Mouse (Mus musculus): ENCODE data around the gene Fars2. TPM values are rescaled to one million over a fixed set of nuclear protein-coding genes. Genes with fewer than 3 reads are reported as not detected.

The Fars2 gene
- polyA plus RNA-seq, 1 experiment from 2014 or later, result 25.2 TPM

GRCm38 (mm10) chr13:36469412-36470125, 352.4 kb downstream of the Fars2 start:
- no peaks in the 10 kb centered on the region for H3K9me3 ChIP-seq (replicated peaks)
- H3K4me3 ChIP-seq, result no peak overlapping the region
- 85% methylated on average over 2 of the region's 2 CpGs for WGBS
- no peaks in the 10 kb centered on the region for H3K27me3 ChIP-seq (ENCODE audit: low read depth, poor library complexity, severe bottlenecking)
- peaks cover 4% of the 10 kb centered on the region; the same call in 1 of the 2 replicates for H3K4me1 ChIP-seq
- no peak for DNase-seq (ENCODE audit: low spot score)
- H3K36me3 ChIP-seq, result no peaks in the 10 kb centered on the region
- H3K27ac ChIP-seq (replicated peaks), result no peak overlapping the region

GRCm38 (mm10) chr13:36477648-36478047, 360.4 kb downstream of the Fars2 start:
- Histone ChIP-seq H3K4me1 (no peaks in the 10 kb centered on the region), H3K4me3 (no peak overlapping the region), H3K36me3 (no peaks in the 10 kb centered on the region), H3K27ac (replicated peaks) (no peak overlapping the region), H3K27me3 (ENCODE audit: low read depth, poor library complexity, severe bottlenecking) (no peaks in the 10 kb centered on the region), H3K9me3 (replicated peaks) (no peaks in the 10 kb centered on the region)
- no peak for DNase-seq (ENCODE audit: low spot score)
- WGBS, result 83% methylated on average over 5 of the region's 5 CpGs

DNA sequence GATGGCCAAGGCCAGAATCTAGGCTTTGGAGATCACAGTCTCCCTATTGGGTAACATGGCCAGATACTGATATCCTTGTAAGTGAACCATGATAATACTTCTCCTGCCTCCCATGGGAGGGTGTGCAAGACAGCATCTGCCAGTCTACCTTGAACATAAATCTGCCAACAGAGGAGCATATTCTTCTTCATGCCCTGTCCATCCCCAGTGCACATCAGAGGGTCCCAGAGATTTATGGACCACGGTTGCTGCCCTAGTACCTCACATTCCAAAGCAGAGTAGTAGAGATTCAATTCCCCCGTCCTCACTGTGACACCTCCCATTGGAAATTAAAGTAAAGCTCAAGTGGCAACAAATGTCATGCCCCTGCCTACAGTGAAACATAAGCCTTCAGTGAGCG, 361.0 kb downstream of the Fars2 start:
- H3K4me3 ChIP-seq, result no peak overlapping the region
- no peak for DNase-seq (ENCODE audit: low spot score)
- H3K4me1 ChIP-seq, result no peaks in the 10 kb centered on the region
- no peaks in the 10 kb centered on the region for H3K36me3 ChIP-seq
- WGBS, result 89% methylated on average over 3 of the region's 3 CpGs
- H3K27ac ChIP-seq (replicated peaks), result no peak overlapping the region
- H3K27me3 ChIP-seq (ENCODE audit: low read depth, poor library complexity, severe bottlenecking), result no peaks in the 10 kb centered on the region
- H3K9me3 ChIP-seq (replicated peaks), result no peaks in the 10 kb centered on the region

DNA sequence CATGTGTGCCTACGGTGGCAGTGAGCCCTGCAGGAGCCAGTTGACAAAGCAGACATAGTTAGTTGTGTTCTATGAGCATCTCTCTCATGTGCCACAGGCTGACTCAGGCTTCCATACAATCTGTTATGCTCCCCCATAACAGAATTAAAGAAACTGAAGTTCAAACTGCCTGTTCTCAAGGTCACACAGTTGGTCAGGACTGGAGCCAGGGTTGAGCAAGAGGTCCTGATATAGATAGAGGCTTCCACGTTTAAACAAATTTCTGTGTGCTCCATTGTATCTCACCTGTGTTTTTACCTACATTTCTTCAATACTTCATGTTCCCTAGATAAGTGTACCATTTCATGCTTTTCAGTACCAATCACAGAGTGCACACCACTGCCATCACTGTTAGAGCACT, 362.9 kb downstream of the Fars2 start:
- no peaks in the 10 kb centered on the region for H3K27me3 ChIP-seq (ENCODE audit: low read depth, poor library complexity, severe bottlenecking)
- H3K36me3 ChIP-seq, result no peaks in the 10 kb centered on the region
- WGBS, result 90% methylated on average over 2 of the region's 2 CpGs
- no peak overlapping the region for H3K27ac ChIP-seq (replicated peaks)
- no peaks in the 10 kb centered on the region for H3K4me1 ChIP-seq
- H3K9me3 ChIP-seq (replicated peaks), result no peaks in the 10 kb centered on the region
- DNase-seq (ENCODE audit: low spot score), result no peak
- no peak overlapping the region for H3K4me3 ChIP-seq

GRCm38 (mm10) chr13:36484391-36484790, 367.2 kb downstream of the Fars2 start:
- no peak for DNase-seq (ENCODE audit: low spot score)
- H3K27ac ChIP-seq (replicated peaks), result no peak overlapping the region
- no peaks in the 10 kb centered on the region for H3K4me1 ChIP-seq
- no peak overlapping the region for H3K4me3 ChIP-seq
- H3K9me3 ChIP-seq (replicated peaks), result no peaks in the 10 kb centered on the region
- H3K27me3 ChIP-seq (ENCODE audit: low read depth, poor library complexity, severe bottlenecking), result no peaks in the 10 kb centered on the region
- 97% methylated on average over 2 of the region's 2 CpGs for WGBS
- no peaks in the 10 kb centered on the region for H3K36me3 ChIP-seq

GRCm38 (mm10) chr13:36486756-36487155, 369.5 kb downstream of the Fars2 start:
- Histone ChIP-seq H3K9me3 (replicated peaks) (no peaks in the 10 kb centered on the region), H3K36me3 (no peaks in the 10 kb centered on the region), H3K4me1 (peaks cover 12% of the 10 kb centered on the region), H3K27ac (replicated peaks) (no peak overlapping the region), H3K27me3 (ENCODE audit: low read depth, poor library complexity, severe bottlenecking) (no peaks in the 10 kb centered on the region), H3K4me3 (no peak overlapping the region)
- DNase-seq (ENCODE audit: low spot score), result no peak
- WGBS, result 91% methylated on average over 11 of the region's 11 CpGs

- 67% methylated on average over 2 of the region's 2 CpGs for WGBS
- H3K9me3 ChIP-seq (replicated peaks), result no peaks in the 10 kb centered on the region
- H3K4me3 ChIP-seq, result no peak overlapping the region
- peaks cover 12% of the 10 kb centered on the region for H3K4me1 ChIP-seq
- H3K27me3 ChIP-seq (ENCODE audit: low read depth, poor library complexity, severe bottlenecking), result no peaks in the 10 kb centered on the region
- H3K27ac ChIP-seq (replicated peaks), result no peak overlapping the region
- no peaks in the 10 kb centered on the region for H3K36me3 ChIP-seq
- no peak for DNase-seq (ENCODE audit: low spot score)
Measured at GRCm38 (mm10) chr13:36489365-36489764, 372.2 kb downstream of the Fars2 start.

DNA sequence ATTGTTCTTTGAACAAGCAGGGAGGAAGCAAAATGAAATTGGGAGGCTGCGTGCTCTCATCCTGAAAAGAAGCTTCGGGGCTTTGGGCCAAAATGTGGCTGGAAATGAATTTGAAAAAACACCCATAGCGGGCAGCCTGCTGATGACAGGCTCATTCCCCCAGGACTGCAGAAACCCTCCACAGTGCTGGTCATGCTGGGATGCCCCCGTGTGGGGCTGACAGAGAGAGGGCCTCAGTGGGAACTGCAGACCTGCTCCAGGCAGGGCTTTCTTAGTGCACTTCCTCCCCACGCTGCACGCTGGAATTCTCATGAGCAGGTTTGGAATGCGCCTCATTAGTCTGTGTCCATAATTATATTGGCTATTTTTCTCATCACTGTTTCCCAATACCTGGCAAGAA, 373.4 kb downstream of the Fars2 start:
- Histone ChIP-seq H3K9me3 (replicated peaks) (no peaks in the 10 kb centered on the region), H3K4me3 (no peak overlapping the region), H3K4me1 (peaks cover 12% of the 10 kb centered on the region), H3K27ac (replicated peaks) (0 out of 2 replicates have a peak overlapping the region, but pooled peaks have one; percentile 33), H3K36me3 (no peaks in the 10 kb centered on the region), H3K27me3 (ENCODE audit: low read depth, poor library complexity, severe bottlenecking) (no peaks in the 10 kb centered on the region)
- DNase-seq (ENCODE audit: low spot score), result no peak
- 71% methylated on average over 7 of the region's 7 CpGs for WGBS

- DNase-seq (ENCODE audit: low spot score), result no peak
- Histone ChIP-seq H3K4me1 (peaks cover 12% of the 10 kb centered on the region), H3K4me3 (no peak overlapping the region), H3K27me3 (ENCODE audit: low read depth, poor library complexity, severe bottlenecking) (no peaks in the 10 kb centered on the region), H3K9me3 (replicated peaks) (no peaks in the 10 kb centered on the region), H3K36me3 (no peaks in the 10 kb centered on the region), H3K27ac (replicated peaks) (no peak overlapping the region)
- WGBS, result 85% methylated on average over 3 of the region's 3 CpGs
Measured at GRCm38 (mm10) chr13:36492397-36492796, 375.2 kb downstream of the Fars2 start.

GRCm38 (mm10) chr13:36493294-36493693, 376.1 kb downstream of the Fars2 start:
- no peaks in the 10 kb centered on the region for H3K9me3 ChIP-seq (replicated peaks)
- no peak overlapping the region for H3K4me3 ChIP-seq
- DNase-seq (ENCODE audit: low spot score), result no peak
- no peaks in the 10 kb centered on the region for H3K27me3 ChIP-seq (ENCODE audit: low read depth, poor library complexity, severe bottlenecking)
- H3K4me1 ChIP-seq, result peaks cover 12% of the 10 kb centered on the region
- H3K27ac ChIP-seq (replicated peaks), result no peak overlapping the region
- WGBS, result 88% methylated on average over 2 of the region's 2 CpGs
- no peaks in the 10 kb centered on the region for H3K36me3 ChIP-seq

DNA sequence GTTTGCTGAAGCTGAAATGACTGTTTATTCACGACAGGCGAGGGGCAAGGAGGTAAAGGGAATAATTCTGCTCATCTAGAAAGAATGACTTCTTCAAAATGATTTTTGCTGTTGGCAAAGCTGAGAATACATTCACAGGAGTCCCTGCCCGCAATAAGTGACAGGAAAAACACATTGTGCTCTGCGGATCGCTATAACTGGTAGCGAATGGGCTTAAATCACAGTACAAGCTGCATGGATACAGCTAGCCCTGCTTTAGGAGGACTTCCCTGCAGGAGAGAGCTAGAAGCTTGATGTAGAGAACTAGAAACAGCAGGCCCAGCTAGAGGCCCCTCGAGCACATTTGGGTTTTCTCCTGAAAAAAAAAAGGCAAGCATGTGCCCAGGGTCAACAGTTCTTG, 376.6 kb downstream of the Fars2 start:
- 90% methylated on average over 7 of the region's 7 CpGs for WGBS

DNA sequence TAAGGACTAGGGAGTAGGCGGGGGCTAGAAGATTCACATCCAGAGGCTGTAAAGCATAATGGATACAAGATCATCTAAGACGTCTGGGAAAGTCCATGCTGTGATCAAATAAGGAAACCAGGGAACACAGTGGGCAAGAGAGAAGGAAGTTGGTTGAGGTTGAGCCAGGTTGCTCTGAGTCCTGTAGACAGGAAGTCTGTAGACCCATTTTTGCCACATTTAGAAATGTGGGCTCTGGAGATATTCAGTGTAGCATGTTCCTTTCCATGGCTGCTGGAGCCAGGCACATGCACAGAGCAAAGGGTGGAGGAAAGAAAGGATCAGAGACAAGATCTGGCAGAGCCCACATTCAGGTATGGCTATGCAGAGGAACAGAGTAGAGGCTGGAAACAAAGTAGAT, 378.8 kb downstream of the Fars2 start:
- H3K4me1 ChIP-seq, result peaks cover 8% of the 10 kb centered on the region
- H3K27me3 ChIP-seq (ENCODE audit: low read depth, poor library complexity, severe bottlenecking), result no peaks in the 10 kb centered on the region
- 91% methylated on average over 2 of the region's 2 CpGs for WGBS
- H3K4me3 ChIP-seq, result no peak overlapping the region
- H3K9me3 ChIP-seq (replicated peaks), result no peaks in the 10 kb centered on the region
- DNase-seq (ENCODE audit: low spot score), result no peak
- no peak overlapping the region for H3K27ac ChIP-seq (replicated peaks)
- no peaks in the 10 kb centered on the region for H3K36me3 ChIP-seq

More for the DNA sequence above, 376.6 kb downstream of the Fars2 start:
- Histone ChIP-seq H3K9me3 (replicated peaks) (no peaks in the 10 kb centered on the region), H3K27ac (replicated peaks) (no peak overlapping the region), H3K4me3 (no peak overlapping the region), H3K27me3 (ENCODE audit: low read depth, poor library complexity, severe bottlenecking) (no peaks in the 10 kb centered on the region), H3K4me1 (peaks cover 12% of the 10 kb centered on the region), H3K36me3 (no peaks in the 10 kb centered on the region)
- no peak for DNase-seq (ENCODE audit: low spot score)

- Histone ChIP-seq H3K4me1 (peaks cover 9% of the 10 kb centered on the region), H3K27ac (replicated peaks) (no peak overlapping the region), H3K9me3 (replicated peaks) (no peaks in the 10 kb centered on the region), H3K36me3 (no peaks in the 10 kb centered on the region), H3K27me3 (ENCODE audit: low read depth, poor library complexity, severe bottlenecking) (no peaks in the 10 kb centered on the region), H3K4me3 (no peak overlapping the region)
- DNase-seq (ENCODE audit: low spot score), result no peak
- 88% methylated on average over 4 of the region's 4 CpGs for WGBS
Measured at GRCm38 (mm10) chr13:36497346-36497745, 380.1 kb downstream of the Fars2 start.

Measured in midbrain, embryonic 10.5 days (tissue).